Mouse (Mus musculus): ENCODE measurements at regions not wholly inside any gene's neighbourhood (a gene's known extent, or its start where the extent isn't known, plus 50 kb on each side); places are given as distances from the start of the nearest gene placed in this dataset.

- Histone ChIP-seq H3K27ac (ENCODE audit: insufficient read depth, low read length) (no peak overlapping the region), H3K27me3 (ENCODE audit: control insufficient read depth, insufficient read depth, low read length) (no peaks in the 10 kb centered on the region), H3K4me3 (replicated peaks; ENCODE audit: insufficient read depth, low read depth, low read length) (no peak overlapping the region), H3K4me1 (ENCODE audit: control insufficient read depth, insufficient read depth, low read length) (no peaks in the 10 kb centered on the region)
- 95% methylated on average over 1 of the region's 1 CpGs for WGBS
- TF ChIP-seq POLR2A (IDR thresholded peaks at IDR 0.05; ENCODE audit: borderline replicate concordance, insufficient read depth, low read length) (no peak), CTCF (IDR thresholded peaks at IDR 0.05; ENCODE audit: borderline replicate concordance, insufficient read depth, low read depth, low read length) (no peak)
- no peak for DNase-seq
These were observed 343.5 kb upstream of the Cdh20 start for GRCm38 (mm10) chr1:104424796-104425195.

- 64% methylated on average over 1 of the region's 1 CpGs for WGBS
- no peak for TF ChIP-seq CTCF (IDR thresholded peaks at IDR 0.05; ENCODE audit: borderline replicate concordance, insufficient read depth, low read depth, low read length)
- no peak for TF ChIP-seq POLR2A (IDR thresholded peaks at IDR 0.05; ENCODE audit: borderline replicate concordance, insufficient read depth, low read length)
- Histone ChIP-seq H3K27ac (ENCODE audit: insufficient read depth, low read length) (no peak overlapping the region), H3K4me1 (ENCODE audit: control insufficient read depth, insufficient read depth, low read length) (no peaks in the 10 kb centered on the region), H3K4me3 (replicated peaks; ENCODE audit: insufficient read depth, low read depth, low read length) (no peak overlapping the region), H3K27me3 (ENCODE audit: control insufficient read depth, insufficient read depth, low read length) (no peaks in the 10 kb centered on the region)
- DNase-seq = no peak
These were observed 343.0 kb upstream of the Cdh20 start for GRCm38 (mm10) chr1:104425307-104425706.

- TF ChIP-seq POLR2A (IDR thresholded peaks at IDR 0.05; ENCODE audit: borderline replicate concordance, insufficient read depth, low read length) (no peak), CTCF (IDR thresholded peaks at IDR 0.05; ENCODE audit: borderline replicate concordance, insufficient read depth, low read depth, low read length) (no peak)
- WGBS = 25% methylated on average over 4 of the region's 4 CpGs
These were observed 318.7 kb upstream of the Cdh20 start for GRCm38 (mm10) chr1:104449678-104450077.

GRCm38 (mm10) chr1:104468571-104468970 lies 299.8 kb upstream of the Cdh20 start:
- H3K4me3 ChIP-seq (replicated peaks; ENCODE audit: insufficient read depth, low read depth, low read length) = no peak overlapping the region
- peak; percentile 24 to 59 for DNase-seq
- 10% methylated on average over 1 of the region's 1 CpGs for WGBS
- H3K4me1 ChIP-seq (ENCODE audit: control insufficient read depth, insufficient read depth, low read length) = peaks cover 3% of the 10 kb centered on the region; the same call in 1 of the 2 replicates
- H3K27ac ChIP-seq (ENCODE audit: insufficient read depth, low read length) = no peak overlapping the region
- TF ChIP-seq CTCF (IDR thresholded peaks at IDR 0.05; ENCODE audit: borderline replicate concordance, insufficient read depth, low read depth, low read length) (no peak), POLR2A (IDR thresholded peaks at IDR 0.05; ENCODE audit: borderline replicate concordance, insufficient read depth, low read length) (no peak)
- H3K27me3 ChIP-seq (ENCODE audit: control insufficient read depth, insufficient read depth, low read length) = no peaks in the 10 kb centered on the region

More at GRCm38 (mm10) chr1:104449678-104450077, 318.7 kb upstream of the Cdh20 start:
- no peaks in the 10 kb centered on the region for H3K27me3 ChIP-seq (ENCODE audit: control insufficient read depth, insufficient read depth, low read length)
- no peak for DNase-seq
- H3K4me3 ChIP-seq (replicated peaks; ENCODE audit: insufficient read depth, low read depth, low read length) = no peak overlapping the region
- no peak overlapping the region for H3K27ac ChIP-seq (ENCODE audit: insufficient read depth, low read length)
- H3K4me1 ChIP-seq (ENCODE audit: control insufficient read depth, insufficient read depth, low read length) = no peaks in the 10 kb centered on the region

GRCm38 (mm10) chr1:104479757-104480156 lies 288.6 kb upstream of the Cdh20 start:
- peak in 1 of 2 experiments; percentile 4 for DNase-seq
- 7% methylated on average over 2 of the region's 2 CpGs for WGBS
- no peaks in the 10 kb centered on the region for H3K4me1 ChIP-seq (ENCODE audit: control insufficient read depth, insufficient read depth, low read length)

More at GRCm38 (mm10) chr1:104479757-104480156, 288.6 kb upstream of the Cdh20 start:
- Histone ChIP-seq H3K4me3 (replicated peaks; ENCODE audit: insufficient read depth, low read depth, low read length) (no peak overlapping the region), H3K27me3 (ENCODE audit: control insufficient read depth, insufficient read depth, low read length) (no peaks in the 10 kb centered on the region), H3K27ac (ENCODE audit: insufficient read depth, low read length) (no peak overlapping the region)
- TF ChIP-seq CTCF (IDR thresholded peaks at IDR 0.05; ENCODE audit: borderline replicate concordance, insufficient read depth, low read depth, low read length) = no peak
- TF ChIP-seq POLR2A (IDR thresholded peaks at IDR 0.05; ENCODE audit: borderline replicate concordance, insufficient read depth, low read length) = no peak

Data from cerebellum, adult 2 months (tissue).